In genomic region chr7:6213144-6213543, GRCm38 (mm10) we compare ENCODE assay signal across 9 mouse cellular contexts. TPM values are rescaled to one million over a fixed set of nuclear protein-coding genes. Genes with fewer than 3 reads are reported as not detected.
DNase-seq lines count a peak whose midpoint lies in the region; ATAC-seq and TF ChIP-seq lines count a peak whose summit lies in the region.
"Had no signal": no experiment of that assay in that cellular context is flagged by ENCODE, and none has a peak within 500 bp of the region (broad histone marks: within the 10 kb centered on the region; RNA-seq: fewer than 3 reads in every experiment).

No protein-coding gene starts in this region.

- H3K36me3 ChIP-seq in kidney, embryonic 16.5 days (ENCODE audit: insufficient read depth, low read length), result no peaks in the 10 kb centered on the region
- no peaks in the 10 kb centered on the region for H3K36me3 ChIP-seq in G1E (replicated peaks)
- no peaks in the 10 kb centered on the region for H3K36me3 ChIP-seq in midbrain, embryonic 16.5 days (ENCODE audit: control insufficient read depth, insufficient read depth, low read length)

- no peaks in the 10 kb centered on the region for H3K27me3 ChIP-seq in kidney, embryonic 16.5 days (ENCODE audit: insufficient read depth, low read length)
- H3K27me3 ChIP-seq in G1E (ENCODE audit: insufficient read depth, low read length), result no peaks in the 10 kb centered on the region
- no peaks in the 10 kb centered on the region for H3K27me3 ChIP-seq in midbrain, embryonic 16.5 days (ENCODE audit: control insufficient read depth, insufficient read depth, low read depth, low read length)

- H3K4me1 ChIP-seq in kidney, embryonic 16.5 days (ENCODE audit: insufficient read depth, low read length), result no peaks in the 10 kb centered on the region
- peaks cover 4% of the 10 kb centered on the region for H3K4me1 ChIP-seq in G1E (ENCODE audit: insufficient read depth, low read depth, low read length)
- H3K4me1 ChIP-seq in midbrain, embryonic 16.5 days (ENCODE audit: control insufficient read depth, insufficient read depth, low read length), result no peaks in the 10 kb centered on the region

- DNase-seq in kidney, adult 18-20 months, result peak; percentile 65
- DNase-seq in G1E (ENCODE audit: low spot score), result peak; percentile 30
- DNase-seq in cerebellum, postnatal 10 days, result peak; percentile 37 to 54
- DNase-seq in right cerebral cortex, postnatal 36 days (ENCODE audit: low spot score in 2 of 2), result no peak
- DNase-seq in embryo, embryonic 9.5 days (ENCODE audit: extremely low spot score), result no peak

- no peak overlapping the region for H3K4me2 ChIP-seq in kidney, embryonic 16.5 days (replicated peaks; ENCODE audit: low read depth, low read length)
- no peak overlapping the region for H3K4me2 ChIP-seq in midbrain, embryonic 16.5 days (ENCODE audit: low read length)

- WGBS in kidney, embryonic 16.5 days, result 46% methylated on average over 5 of the region's 5 CpGs
- WGBS in midbrain, embryonic 16.5 days, result 45% methylated on average over 5 of the region's 5 CpGs

- peak; percentile 73 for TF ChIP-seq CTCF in G1E (IDR thresholded peaks at IDR 0.05; ENCODE audit: low read depth, low read length)

- H3K9ac ChIP-seq in kidney, embryonic 16.5 days (replicated peaks; ENCODE audit: low read length), result no peak overlapping the region
- no peak overlapping the region for H3K9ac ChIP-seq in midbrain, embryonic 16.5 days (ENCODE audit: low read depth, low read length)

- H3K4me3 ChIP-seq in kidney, embryonic 16.5 days (ENCODE audit: low read length), result no peak overlapping the region
- H3K4me3 ChIP-seq in G1E (ENCODE audit: low read depth, low read length), result no peak overlapping the region
- H3K4me3 ChIP-seq in midbrain, embryonic 16.5 days (ENCODE audit: low read depth, low read length), result no peak overlapping the region

- 0 out of 2 replicates have a peak, but pooled peaks cover 2% of the 10 kb centered on the region for H3K9me3 ChIP-seq in kidney, embryonic 16.5 days (ENCODE audit: low read length)
- no peaks in the 10 kb centered on the region for H3K9me3 ChIP-seq in G1E (replicated peaks)
- peaks cover 2% of the 10 kb centered on the region; the same call in 1 of the 2 replicates for H3K9me3 ChIP-seq in midbrain, embryonic 16.5 days (replicated peaks; ENCODE audit: control insufficient read depth, low read length, poor library complexity, severe bottlenecking)

- no peak overlapping the region for H3K27ac ChIP-seq in kidney, embryonic 16.5 days (ENCODE audit: low read length)
- no peak overlapping the region for H3K27ac ChIP-seq in midbrain, embryonic 16.5 days (ENCODE audit: low read length)

- ATAC-seq in kidney, embryonic 16.5 days (ENCODE audit: low FRiP score, low TSS enrichment), result no peak
- no peak for ATAC-seq in G1E (ENCODE audit: extremely low read depth, insufficient number of reproducible peaks, low FRiP score, poor library complexity, severe bottlenecking)
- ATAC-seq in megakaryocyte-erythroid progenitor cell, adult 5-6 weeks (replicated peaks; ENCODE audit: low FRiP score, low TSS enrichment, poor library complexity, severe bottlenecking), result 0 out of 2 replicates have a peak, but pooled peaks have one; percentile 57
- no peak for ATAC-seq in midbrain, embryonic 16.5 days

RNA-seq across cellular contexts. Expression of gene Zscan5b, which starts 8.9 kb away (rescaled TPM):
- polyA plus RNA-seq in kidney, embryonic 16.5 days (2015; fragmentation: Nextera tagmentation; extraction: Ambion mirVana), result not detected in 2 replicates
- total RNA-seq in G1E (2014; fragmentation: Nextera tagmentation) (not detected in 2 replicates), G1E (2017) (not detected in 2 replicates)
- not detected in 2 replicates for polyA plus RNA-seq in G1E (2012)
- total RNA-seq in megakaryocyte-erythroid progenitor cell, adult 5-6 weeks (2014; fragmentation: Nextera tagmentation), result not detected in 2 replicates
- total RNA-seq in megakaryocyte-erythroid progenitor cell, adult 5-6 weeks (2017), result not detected in 2 replicates
- polyA plus RNA-seq in midbrain, embryonic 16.5 days (2015; fragmentation: Nextera tagmentation; extraction: Ambion mirVana), result not detected in 2 replicates
- polyA plus RNA-seq: neural tube, embryonic 14.5 days had no signal

RNA-seq across cellular contexts. Expression of gene Galp, which starts 16.3 kb away (rescaled TPM):
- polyA plus RNA-seq in kidney, embryonic 16.5 days (2015; fragmentation: Nextera tagmentation; extraction: Ambion mirVana), result not detected in 2 replicates
- total RNA-seq in G1E (2014; fragmentation: Nextera tagmentation), result not detected in 2 replicates
- total RNA-seq in G1E (2017), result not detected in 2 replicates
- not detected in 2 replicates for polyA plus RNA-seq in G1E (2012)
- total RNA-seq in megakaryocyte-erythroid progenitor cell, adult 5-6 weeks (2014; fragmentation: Nextera tagmentation), result not detected in 2 replicates
- total RNA-seq in megakaryocyte-erythroid progenitor cell, adult 5-6 weeks (2017), result not detected in 2 replicates
- not detected in 2 replicates for polyA plus RNA-seq in midbrain, embryonic 16.5 days (2015; fragmentation: Nextera tagmentation; extraction: Ambion mirVana)
- polyA plus RNA-seq: neural tube, embryonic 14.5 days had no signal

RNA-seq across cellular contexts. Expression of gene Epp13, which starts 39.4 kb away (rescaled TPM):
- polyA plus RNA-seq in kidney, embryonic 16.5 days (2015; fragmentation: Nextera tagmentation; extraction: Ambion mirVana), result not detected in 2 replicates
- total RNA-seq in G1E (2014; fragmentation: Nextera tagmentation), result not detected in 2 replicates
- not detected in 2 replicates for total RNA-seq in G1E (2017)
- polyA plus RNA-seq in G1E (2012), result not detected in 2 replicates
- not detected in 2 replicates for total RNA-seq in megakaryocyte-erythroid progenitor cell, adult 5-6 weeks (2014; fragmentation: Nextera tagmentation)
- not detected in 2 replicates for total RNA-seq in megakaryocyte-erythroid progenitor cell, adult 5-6 weeks (2017)
- polyA plus RNA-seq in midbrain, embryonic 16.5 days (2015; fragmentation: Nextera tagmentation; extraction: Ambion mirVana), result not detected in 2 replicates
- polyA plus RNA-seq: neural tube, embryonic 14.5 days had no signal

RNA-seq across cellular contexts. Expression of gene Zfp444, which starts 41.1 kb away (rescaled TPM):
- 69.9 and 73.5 TPM in 2 replicates for polyA plus RNA-seq in kidney, embryonic 16.5 days (2015; fragmentation: Nextera tagmentation; extraction: Ambion mirVana)
- total RNA-seq in G1E (2014; fragmentation: Nextera tagmentation) (7.1 and 15.0 TPM in 2 replicates), G1E (2017) (26.9 and 29.3 TPM in 2 replicates)
- polyA plus RNA-seq in G1E (2012), result 45.2 and 48.6 TPM in 2 replicates
- 4.1 and 11.9 TPM in 2 replicates for total RNA-seq in megakaryocyte-erythroid progenitor cell, adult 5-6 weeks (2014; fragmentation: Nextera tagmentation)
- 21.9 and 22.6 TPM in 2 replicates for total RNA-seq in megakaryocyte-erythroid progenitor cell, adult 5-6 weeks (2017)
- 94.9 and 95.7 TPM in 2 replicates for polyA plus RNA-seq in midbrain, embryonic 16.5 days (2015; fragmentation: Nextera tagmentation; extraction: Ambion mirVana)

RNA-seq across cellular contexts. Expression of gene Zfp787, which starts 57.3 kb away (rescaled TPM):
- polyA plus RNA-seq in kidney, embryonic 16.5 days (2015; fragmentation: Nextera tagmentation; extraction: Ambion mirVana), result 27.7 and 31.8 TPM in 2 replicates
- total RNA-seq in G1E (2014; fragmentation: Nextera tagmentation) (23.5 and 36.9 TPM in 2 replicates), G1E (2017) (33.1 and 39.0 TPM in 2 replicates)
- 47.7 and 49.8 TPM in 2 replicates for polyA plus RNA-seq in G1E (2012)
- total RNA-seq in megakaryocyte-erythroid progenitor cell, adult 5-6 weeks (2014; fragmentation: Nextera tagmentation), result 21.9 and 43.6 TPM in 2 replicates
- total RNA-seq in megakaryocyte-erythroid progenitor cell, adult 5-6 weeks (2017), result 16.7 and 17.3 TPM in 2 replicates
- polyA plus RNA-seq in midbrain, embryonic 16.5 days (2015; fragmentation: Nextera tagmentation; extraction: Ambion mirVana), result 22.5 and 23.1 TPM in 2 replicates

Comparison
In these comparisons a context has a peak if more than half of its experiments do, and no peak if none do; other contexts are left out.
1. DNase-seq: peak in kidney, adult 18-20 months (single experiment), G1E (single experiment) and cerebellum, postnatal 10 days (2 of 2); none in right cerebral cortex, postnatal 36 days (0 of 2) and embryo, embryonic 9.5 days (single experiment).